Mouse (Mus musculus) thymus, postnatal 4 days (tissue): ENCODE data around the gene Prph.

Experiments used
- DNase-seq: peaks from one replicate; pipeline ENCODE4 v3.0.0; 2021

Prph gene

DNA sequence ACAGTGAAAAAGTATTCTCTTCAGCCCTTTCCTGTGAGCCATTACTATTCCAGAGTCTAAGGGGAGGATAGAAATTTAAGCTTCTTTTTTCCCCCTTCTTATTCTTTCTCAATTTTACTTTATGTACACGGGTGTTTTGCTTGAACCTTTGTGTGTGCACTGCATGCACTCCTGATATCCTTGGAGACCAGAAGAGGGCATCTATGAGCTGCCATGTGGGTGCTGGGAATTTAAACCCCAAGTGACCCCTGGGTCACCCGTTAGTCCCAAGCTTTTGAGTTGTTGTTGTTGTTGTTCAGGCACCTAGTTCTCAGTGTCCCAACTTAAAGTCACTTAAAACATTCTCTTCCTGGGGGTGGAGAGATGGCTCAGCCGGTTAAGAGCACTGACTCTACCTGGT, 45.0 kb downstream of the Prph start:
- DNase-seq, result no peak

DNA sequence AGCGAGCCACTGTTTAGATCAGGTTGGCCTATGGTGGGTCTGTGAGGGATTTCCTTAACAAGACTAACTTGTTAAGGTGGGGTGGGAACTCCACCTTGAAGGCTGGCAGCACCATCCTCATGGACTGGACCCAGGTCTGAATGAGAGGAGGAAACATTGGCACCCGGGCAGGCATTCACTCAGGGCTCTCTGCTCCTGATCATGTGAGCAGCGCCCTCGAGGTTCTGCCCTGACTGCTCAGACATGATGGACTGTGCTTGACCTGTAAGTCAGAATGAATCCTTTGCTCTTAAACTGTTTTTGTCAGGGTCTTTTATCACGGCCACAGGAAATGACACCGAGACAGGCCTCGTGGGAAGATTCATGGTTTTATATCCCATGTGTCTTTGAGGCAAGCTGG, 50.3 kb downstream of the Prph start:
- DNase-seq, result no peak

DNA sequence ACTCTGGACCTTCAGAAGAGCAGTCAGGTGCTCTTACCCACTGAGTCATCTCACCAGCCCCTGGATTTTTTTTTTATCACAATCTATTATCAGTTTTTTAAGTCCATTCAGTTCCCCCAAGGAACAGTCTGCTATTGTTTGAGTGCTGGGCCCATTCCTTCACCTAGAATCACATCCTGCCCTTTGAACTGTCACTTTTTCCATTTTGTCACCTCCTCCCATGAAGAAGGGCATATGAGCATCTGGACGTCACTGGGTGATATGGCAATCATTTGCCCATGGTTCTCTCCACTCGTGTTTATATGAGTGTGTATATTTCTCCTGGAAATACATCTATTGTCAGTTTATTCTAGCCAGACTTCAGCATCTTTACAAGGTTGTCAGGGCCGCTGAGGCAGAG, 52.9 kb downstream of the Prph start:
- DNase-seq, result no peak
